Mouse (Mus musculus) embryonic facial prominence, embryonic 14.5 days (tissue): ENCODE measurements around the gene Kmt2e. TPM values are rescaled to one million over a fixed set of nuclear protein-coding genes. Genes with fewer than 3 reads are reported as not detected.
A peak's percentile ranks its signal among the peaks of the same experiment; 100 is the strongest.

Source experiments
- ATAC-seq: fragments of 200-750 bp; cut with Nextera tagmentation; 2 replicates; pipeline ENCODE4 v1.8.0; 2017; ENCODE audit warnings: low read depth, moderate number of reproducible peaks, moderate TSS enrichment
- DNase-seq: peaks from one replicate; pipeline ENCODE4 v3.0.0-alpha.2; 2015; ENCODE audit warnings: low spot score
- H3K27ac ChIP-seq: fragments of 300-500 bp; sonication (generic); replicated peaks from 2 replicates; pipeline ENCODE4 v1.5.1; 2014; ENCODE audit warnings: low read depth, mild to moderate bottlenecking, low read length, moderate library complexity
- H3K27me3 ChIP-seq: fragments of 300-500 bp; sonication (generic); replicated peaks from 2 replicates; pipeline ENCODE4 v1.6.1; 2014; ENCODE audit warnings: low read length; ENCODE audit not compliant: control insufficient read depth, insufficient read depth
- H3K36me3 ChIP-seq: fragments of 300-500 bp; sonication (generic); 2 replicates; pipeline ENCODE4 v1.6.1; 2014; ENCODE audit warnings: low read length, mixed read lengths; ENCODE audit not compliant: control insufficient read depth, insufficient read depth
- H3K4me1 ChIP-seq: fragments of 300-500 bp; sonication (generic); 2 replicates; pipeline ENCODE4 v1.6.1; 2014; ENCODE audit warnings: antibody characterized with exemption, low read length; ENCODE audit not compliant: control insufficient read depth, insufficient read depth
- H3K4me2 ChIP-seq: fragments of 300-500 bp; sonication (generic); 2 replicates; pipeline ENCODE4 v1.6.1; 2014; ENCODE audit warnings: low read depth, mild to moderate bottlenecking, low read length, moderate library complexity, mixed read lengths
- H3K4me3 ChIP-seq: fragments of 300-500 bp; sonication (generic); 2 replicates; pipeline ENCODE4 v1.5.1; 2014; ENCODE audit warnings: low read depth, mild to moderate bottlenecking, low read length
- H3K9ac ChIP-seq: fragments of 300-500 bp; sonication (generic); 2 replicates; pipeline ENCODE4 v1.6.1; 2014; ENCODE audit warnings: low read depth, mild to moderate bottlenecking, low read length, moderate library complexity, mixed read lengths
- H3K9me3 ChIP-seq: fragments of 300-500 bp; sonication (generic); 2 replicates; pipeline ENCODE4 v1.6.1; 2016; ENCODE audit warnings: low read length; ENCODE audit not compliant: control insufficient read depth
- WGBS: fragments of 180-500 bp; shearing (Covaris S2); extraction: QIAGEN DNeasy Blood & Tissue Kit; methylation state at CpG from one replicate; pipeline ENCODE4 v1.1.7; 2014; 5-methylcytosine and 5-hydroxymethylcytosine counted together
- polyA plus RNA-seq: library from polyadenylated mRNA; unstranded; fragments of >200 nt; fragmentation: Nextera tagmentation; extraction: Ambion mirVana; gene quantifications from 2 replicates; pipeline ENCODE4 v1.2.1, GENCODE M21; 2014

Kmt2e gene
- polyA plus RNA-seq, 1 experiment from 2014 or later, result 66.0 TPM

- no peak for ATAC-seq
- Histone ChIP-seq H3K4me3 (no peak overlapping the region), H3K9me3 (no peaks in the 10 kb centered on the region), H3K27ac (no peak overlapping the region), H3K27me3 (no peaks in the 10 kb centered on the region), H3K36me3 (no peaks in the 10 kb centered on the region), H3K4me1 (no peaks in the 10 kb centered on the region), H3K9ac (no peak overlapping the region), H3K4me2 (no peak overlapping the region)
- no peak for DNase-seq
- WGBS, result 89% methylated on average over 5 of the region's 5 CpGs
These were observed 40.4 kb upstream of the Kmt2e start for GRCm38 (mm10) chr5:23393870-23394269.

- DNase-seq, result no peak
- Histone ChIP-seq H3K9me3 (no peaks in the 10 kb centered on the region), H3K9ac (no peak overlapping the region), H3K4me3 (no peak overlapping the region), H3K27me3 (no peaks in the 10 kb centered on the region), H3K36me3 (no peaks in the 10 kb centered on the region; the same call in 1 of the 2 replicates), H3K27ac (no peak overlapping the region), H3K4me1 (no peaks in the 10 kb centered on the region), H3K4me2 (no peak overlapping the region)
- 49% methylated on average over 3 of the region's 3 CpGs for WGBS
- 0 out of 2 replicates have a peak, but pooled peaks have one; percentile 7 for ATAC-seq
These were observed 39.7 kb upstream of the Kmt2e start for GRCm38 (mm10) chr5:23394366-23395145.

GRCm38 (mm10) chr5:23395721-23396120, 38.5 kb upstream of the Kmt2e start:
- 82% methylated on average over 3 of the region's 3 CpGs for WGBS

GRCm38 (mm10) chr5:23396756-23397155, 37.5 kb upstream of the Kmt2e start:
- H3K27me3 ChIP-seq, result no peaks in the 10 kb centered on the region
- H3K4me1 ChIP-seq, result no peaks in the 10 kb centered on the region
- ATAC-seq, result no peak
- WGBS, result 78% methylated on average over 3 of the region's 3 CpGs
- H3K9me3 ChIP-seq, result no peaks in the 10 kb centered on the region
- no peak overlapping the region for H3K4me2 ChIP-seq
- 0 out of 2 replicates have a peak overlapping the region, but pooled peaks have one; percentile 15 for H3K27ac ChIP-seq
- H3K4me3 ChIP-seq, result no peak overlapping the region
- peaks cover 17% of the 10 kb centered on the region for H3K36me3 ChIP-seq
- no peak for DNase-seq
- H3K9ac ChIP-seq, result no peak overlapping the region

More at GRCm38 (mm10) chr5:23395721-23396120, 38.5 kb upstream of the Kmt2e start:
- Histone ChIP-seq H3K4me2 (no peak overlapping the region), H3K4me3 (no peak overlapping the region), H3K9ac (no peak overlapping the region), H3K27ac (no peak overlapping the region), H3K36me3 (peaks cover 7% of the 10 kb centered on the region; the same call in 1 of the 2 replicates), H3K9me3 (no peaks in the 10 kb centered on the region), H3K27me3 (no peaks in the 10 kb centered on the region), H3K4me1 (no peaks in the 10 kb centered on the region)
- DNase-seq (no peak), ATAC-seq (no peak)

- no peaks in the 10 kb centered on the region for H3K9me3 ChIP-seq
- H3K4me3 ChIP-seq, result no peak overlapping the region
- no peaks in the 10 kb centered on the region for H3K27me3 ChIP-seq
- ATAC-seq (no peak), DNase-seq (no peak)
- H3K9ac ChIP-seq, result no peak overlapping the region
- H3K4me2 ChIP-seq, result no peak overlapping the region
- H3K36me3 ChIP-seq, result peaks cover 24% of the 10 kb centered on the region
- 91% methylated on average over 3 of the region's 3 CpGs for WGBS
- no peak overlapping the region for H3K27ac ChIP-seq
- no peaks in the 10 kb centered on the region; the same call in 1 of the 2 replicates for H3K4me1 ChIP-seq
These were observed 34.1 kb upstream of the Kmt2e start for GRCm38 (mm10) chr5:23400156-23400555.

- ATAC-seq (no peak), DNase-seq (no peak)
- H3K4me3 ChIP-seq, result no peak overlapping the region
- H3K4me2 ChIP-seq, result no peak overlapping the region
- no peaks in the 10 kb centered on the region for H3K9me3 ChIP-seq
- H3K27me3 ChIP-seq, result no peaks in the 10 kb centered on the region
- H3K9ac ChIP-seq, result no peak overlapping the region
- WGBS, result 90% methylated on average over 3 of the region's 3 CpGs
- H3K4me1 ChIP-seq, result no peaks in the 10 kb centered on the region; the same call in 1 of the 2 replicates
- peaks cover 27% of the 10 kb centered on the region for H3K36me3 ChIP-seq
- H3K27ac ChIP-seq, result no peak overlapping the region
These were observed 33.4 kb upstream of the Kmt2e start for GRCm38 (mm10) chr5:23400868-23401267.

- Histone ChIP-seq H3K9ac (no peak overlapping the region), H3K4me3 (no peak overlapping the region), H3K27ac (no peak overlapping the region), H3K27me3 (no peaks in the 10 kb centered on the region), H3K4me1 (no peaks in the 10 kb centered on the region; the same call in 1 of the 2 replicates), H3K36me3 (peaks cover 30% of the 10 kb centered on the region), H3K4me2 (no peak overlapping the region), H3K9me3 (no peaks in the 10 kb centered on the region)
- DNase-seq (no peak), ATAC-seq (no peak)
- WGBS, result 79% methylated on average over 9 of the region's 9 CpGs
These were observed 32.9 kb upstream of the Kmt2e start for GRCm38 (mm10) chr5:23401368-23401767.

- Histone ChIP-seq H3K9me3 (no peaks in the 10 kb centered on the region), H3K4me1 (no peaks in the 10 kb centered on the region; the same call in 1 of the 2 replicates), H3K27me3 (no peaks in the 10 kb centered on the region), H3K9ac (no peak overlapping the region), H3K4me3 (no peak overlapping the region), H3K4me2 (no peak overlapping the region), H3K36me3 (peaks cover 30% of the 10 kb centered on the region), H3K27ac (no peak overlapping the region)
- DNase-seq (no peak), ATAC-seq (no peak)
- no CpG with 5 or more reads among the region's 2 CpGs for WGBS
These were observed 32.2 kb upstream of the Kmt2e start for GRCm38 (mm10) chr5:23401999-23402398.

GRCm38 (mm10) chr5:23403161-23403560, 31.1 kb upstream of the Kmt2e start:
- no peak for ATAC-seq
- H3K27ac ChIP-seq, result no peak overlapping the region
- no peak for DNase-seq
- H3K4me3 ChIP-seq, result no peak overlapping the region
- no peak overlapping the region for H3K4me2 ChIP-seq
- WGBS, result 69% methylated on average over 11 of the region's 11 CpGs
- H3K4me1 ChIP-seq, result no peaks in the 10 kb centered on the region; the same call in 1 of the 2 replicates
- H3K9ac ChIP-seq, result no peak overlapping the region
- peaks cover 30% of the 10 kb centered on the region for H3K36me3 ChIP-seq
- H3K9me3 ChIP-seq, result no peaks in the 10 kb centered on the region
- no peaks in the 10 kb centered on the region for H3K27me3 ChIP-seq
